Mouse (Mus musculus) kidney, adult 2 months (tissue): ENCODE measurements around the gene Slc35e2. TPM values are rescaled to one million over a fixed set of nuclear protein-coding genes. Genes with fewer than 3 reads are reported as not detected.
"Not testable (repeated sequence)": the region's sequence is repeated elsewhere in the genome, so short reads cannot be mapped to it uniquely, and the experiment has no call there.

Experiments used
- DNase-seq: peaks from one replicate; pipeline ENCODE4 v3.0.0; 2021
- H3K27ac ChIP-seq: fragments of 200-500 bp; 2 replicates; pipeline ENCODE4 v1.5.1; 2012; ENCODE audit warnings: low read depth, low read length, control low read depth, inconsistent platforms; ENCODE audit not compliant: insufficient read depth
- H3K27me3 ChIP-seq: fragments of 200-500 bp; replicated peaks from 2 replicates; pipeline ENCODE4 v1.6.1; 2012; ENCODE audit warnings: mild to moderate bottlenecking, moderate library complexity, low read length, inconsistent platforms; ENCODE audit not compliant: control insufficient read depth, insufficient read depth
- H3K36me3 ChIP-seq: fragments of 200-500 bp; 2 replicates; pipeline ENCODE4 v1.6.1; 2012; ENCODE audit warnings: mild to moderate bottlenecking, moderate library complexity, low read length, inconsistent platforms; ENCODE audit not compliant: control insufficient read depth, insufficient read depth
- H3K4me1 ChIP-seq: fragments of 200-500 bp; 2 replicates; pipeline ENCODE4 v1.6.1; 2011; ENCODE audit warnings: low read length; ENCODE audit not compliant: control insufficient read depth, insufficient read depth
- H3K4me3 ChIP-seq: fragments of 200-500 bp; 2 replicates; pipeline ENCODE4 v1.5.1; 2011; ENCODE audit warnings: mild to moderate bottlenecking, low read depth, low read length, control low read depth; ENCODE audit not compliant: insufficient read depth
- CTCF ChIP-seq: fragments of 200-500 bp; conservative IDR thresholded peaks from 2 replicates; pipeline ENCODE4 v1.5.1; 2011; ENCODE audit warnings: low read depth, mild to moderate bottlenecking, control low read depth, low read length, moderate library complexity, mixed read lengths; ENCODE audit not compliant: insufficient read depth, insufficient read length
- POLR2A ChIP-seq: fragments of 200-500 bp; IDR thresholded peaks from one replicate; pipeline ENCODE4 v1.6.1; 2011; ENCODE audit warnings: low read depth, low read length, control low read depth
- WGBS: fragments of 180-500 bp; shearing (Covaris S2); methylation state at CpG from one replicate; pipeline ENCODE4 v1.1.7; 2018; 5-methylcytosine and 5-hydroxymethylcytosine counted together
- polyA plus RNA-seq: library from polyadenylated mRNA; depleted of rRNA; stranded (reverse); fragments of >200 nt; gene quantifications from 2 replicates; pipeline ENCODE4 v1.2.3, GENCODE M21; 2012

The Slc35e2 gene
- polyA plus RNA-seq, 1 experiment: 7.9 TPM

DNA sequence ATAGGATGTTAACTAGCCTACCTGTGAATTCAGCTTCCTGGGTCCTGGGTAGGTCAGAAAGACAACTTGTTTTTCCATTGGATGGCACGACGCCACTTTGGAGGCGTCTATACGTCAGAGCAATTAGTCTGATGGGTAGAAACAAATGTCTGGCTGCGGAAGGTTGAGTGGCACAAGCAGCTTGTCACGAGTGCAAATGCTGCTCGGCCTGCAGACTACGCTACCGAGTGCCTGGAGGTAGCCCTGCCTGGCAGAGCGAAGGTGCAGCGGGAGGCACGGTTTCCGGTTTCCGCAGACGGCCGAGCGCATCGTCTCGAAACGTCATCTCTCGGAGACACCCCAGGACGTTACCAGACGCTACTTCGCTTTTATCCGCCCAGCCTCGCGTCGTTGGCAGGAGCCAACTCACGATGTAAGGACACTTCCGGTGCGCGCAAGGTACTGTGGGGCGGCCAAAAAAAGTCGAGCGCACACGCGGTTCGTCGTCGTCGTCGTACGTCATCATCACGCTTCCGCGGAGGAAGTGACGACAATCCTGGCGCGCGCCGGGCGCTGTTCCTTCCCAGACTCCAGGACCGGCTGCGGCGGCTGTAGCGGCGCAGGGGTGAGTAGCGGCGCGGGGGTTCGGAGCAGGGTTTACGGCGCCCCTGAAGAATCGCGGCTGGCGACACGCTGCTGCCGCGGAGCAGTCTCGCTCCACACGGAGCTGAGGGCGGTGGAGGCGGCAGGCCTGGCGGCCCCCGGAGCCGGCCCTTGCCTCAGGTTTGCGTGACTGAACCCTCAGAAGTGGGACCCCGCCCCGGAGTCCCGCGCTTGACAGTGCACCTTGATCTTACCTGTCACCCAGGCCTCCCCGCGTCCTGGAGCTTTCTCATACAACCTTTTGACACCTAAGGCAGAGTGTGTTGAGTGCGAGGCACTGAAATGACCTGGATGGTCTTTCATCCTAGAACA lies 23.4 kb downstream of the Slc35e2 start, which contains the start of gene Cdk11b:
Cdk11b (plus strand) TSS at position 517 of the 954 bp plus-strand sequence.
- DNase-seq: peak; percentile 98
- TF ChIP-seq CTCF: no peak
- TF ChIP-seq POLR2A: peak; percentile 54
- peaks cover 2% of the 10 kb centered on the region; the same call in 1 of the 2 replicates for H3K4me1 ChIP-seq
- no peaks in the 10 kb centered on the region; the same call in none of the 2 replicates for H3K36me3 ChIP-seq
- H3K27me3 ChIP-seq: no peaks in the 10 kb centered on the region
- H3K27ac ChIP-seq: peak within 1 kb of the TSS; percentile 79
- under 1% methylated on average over 84 of the region's 84 CpGs for WGBS
- H3K4me3 ChIP-seq: peak within 1 kb of the TSS; percentile 79

DNA sequence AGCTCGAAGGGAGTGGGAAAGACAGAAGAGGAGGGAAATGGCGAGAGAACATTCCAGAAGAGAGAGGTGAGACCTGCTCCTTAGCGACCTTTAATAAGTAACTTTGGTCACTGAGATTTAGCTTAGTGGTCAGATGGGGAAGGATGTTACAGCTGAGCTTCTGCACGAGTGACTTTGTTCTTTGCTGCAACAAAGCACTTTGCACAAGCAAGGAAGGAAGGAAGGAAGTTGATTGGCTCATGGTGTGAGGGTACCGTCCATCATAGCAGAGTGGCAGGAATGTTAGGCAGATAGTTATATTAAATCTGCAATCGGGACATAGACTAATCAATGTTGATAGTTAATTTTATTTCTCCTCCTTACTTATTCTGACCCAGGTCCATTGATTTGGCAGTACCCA lies 29.1 kb downstream of the Slc35e2 start:
- Histone ChIP-seq H3K27ac (no peak overlapping the region), H3K4me1 (peaks cover under 1% of the 10 kb centered on the region; the same call in 1 of the 2 replicates), H3K27me3 (no peaks in the 10 kb centered on the region), H3K4me3 (no peak overlapping the region), H3K36me3 (peaks cover 6% of the 10 kb centered on the region)
- TF ChIP-seq POLR2A (no peak), CTCF (no peak)
- DNase-seq: no peak
- WGBS: 65% methylated on average over 6 of the region's 6 CpGs

DNA sequence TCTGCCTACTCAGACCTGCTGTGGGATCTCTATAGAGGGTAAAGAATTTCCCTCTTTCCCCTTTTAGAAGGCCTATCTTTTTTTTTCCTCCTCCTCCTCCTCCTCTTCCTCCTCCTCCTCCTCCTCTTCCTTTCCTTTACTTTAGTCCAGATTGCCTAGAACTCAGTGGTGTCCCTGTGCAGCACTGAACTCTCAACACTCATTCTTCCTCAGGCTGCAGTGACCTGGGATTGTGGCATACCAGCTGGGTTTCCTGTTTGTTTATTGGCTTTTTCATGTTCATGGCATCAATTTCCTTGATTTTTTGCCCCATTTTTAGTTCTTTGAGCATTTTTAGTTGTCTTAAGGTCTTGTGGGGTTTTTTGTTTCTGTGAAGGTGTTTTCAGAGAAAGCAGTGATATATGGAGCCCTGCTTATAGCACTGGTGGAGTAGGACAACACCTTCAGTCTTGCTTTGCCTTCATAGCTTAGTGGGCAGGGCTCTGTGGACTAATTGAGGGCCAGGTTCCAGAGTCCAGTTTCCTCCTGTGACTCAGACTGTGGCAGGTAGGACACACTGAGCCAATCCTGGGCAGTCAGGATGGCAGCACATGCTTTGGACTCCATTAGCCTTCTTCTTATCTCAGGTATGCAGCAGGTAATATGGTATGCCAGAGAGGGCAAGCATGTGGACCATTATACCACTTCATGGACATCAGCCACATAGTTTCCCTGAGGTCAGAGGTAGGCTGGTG lies 34.7 kb downstream of the Slc35e2 start:
- no peak for TF ChIP-seq CTCF
- TF ChIP-seq POLR2A: no peak
- H3K4me1 ChIP-seq: no peaks in the 10 kb centered on the region; the same call in 1 of the 2 replicates
- no peak overlapping the region for H3K27ac ChIP-seq
- H3K36me3 ChIP-seq: peaks cover 18% of the 10 kb centered on the region
- H3K27me3 ChIP-seq: no peaks in the 10 kb centered on the region
- H3K4me3 ChIP-seq: no peak overlapping the region
- peak; percentile 58 for DNase-seq

DNA sequence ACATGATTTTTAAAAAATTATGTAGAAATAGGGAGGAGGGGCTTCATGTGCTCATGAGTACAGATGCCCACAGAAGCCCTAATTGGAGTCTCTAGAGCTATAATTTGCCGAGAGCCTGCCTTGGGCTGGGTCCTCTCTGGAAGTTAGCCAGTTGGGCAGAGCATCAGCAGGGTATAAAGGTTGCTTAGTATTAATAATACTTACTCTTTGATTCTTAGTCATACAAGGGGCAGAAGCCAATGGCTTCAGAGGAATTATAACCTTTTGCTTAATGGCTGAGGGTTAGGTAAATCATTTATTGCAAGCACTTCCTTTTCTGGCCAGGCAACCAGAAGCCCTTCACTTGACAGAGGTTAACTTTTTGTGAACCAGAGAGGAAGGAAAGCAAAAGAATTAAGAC lies 42.3 kb downstream of the Slc35e2 start:
- H3K36me3 ChIP-seq: peaks cover 11% of the 10 kb centered on the region
- H3K4me1 ChIP-seq: peaks cover 5% of the 10 kb centered on the region; the same call in 1 of the 2 replicates
- H3K27ac ChIP-seq: peak overlapping the region; percentile 86
- DNase-seq: peak; percentile 75
- 62% methylated on average over 1 of the region's 1 CpGs for whole genome bisulfite sequencing
- no peaks in the 10 kb centered on the region for H3K27me3 ChIP-seq
- no peak overlapping the region for H3K4me3 ChIP-seq
- TF ChIP-seq POLR2A (no peak), CTCF (no peak)

DNA sequence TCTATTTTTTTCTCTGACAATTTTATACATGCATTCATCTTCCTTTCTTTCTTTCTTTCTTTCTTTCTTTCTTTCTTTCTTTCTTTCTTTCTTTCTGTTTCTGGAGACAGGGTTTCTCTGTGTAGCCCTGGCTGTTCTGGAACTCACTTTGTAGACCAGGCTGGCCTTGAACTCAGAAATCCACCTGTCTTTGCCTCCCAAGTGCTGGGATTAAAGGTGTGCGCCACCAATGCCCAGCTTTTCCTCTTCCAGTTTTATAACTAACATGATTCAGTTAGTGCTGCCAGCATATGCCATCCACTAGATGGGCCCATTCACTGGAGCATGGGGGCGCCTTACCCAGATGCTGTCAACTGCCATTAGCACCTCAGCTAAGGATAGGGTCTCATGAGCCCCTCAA lies 44.1 kb downstream of the Slc35e2 start, which contains the start of gene Gm10563:
Gm10563 (minus strand) TSS at position 101 of the 400 bp plus-strand sequence.
- H3K36me3 ChIP-seq, DNase-seq, H3K4me1 ChIP-seq, H3K4me3 ChIP-seq, H3K27me3 ChIP-seq: not testable (repeated sequence)
- H3K27ac ChIP-seq: peak within 1 kb of the TSS; percentile 83
- WGBS: 98% methylated on average over 2 of the region's 2 CpGs

DNA sequence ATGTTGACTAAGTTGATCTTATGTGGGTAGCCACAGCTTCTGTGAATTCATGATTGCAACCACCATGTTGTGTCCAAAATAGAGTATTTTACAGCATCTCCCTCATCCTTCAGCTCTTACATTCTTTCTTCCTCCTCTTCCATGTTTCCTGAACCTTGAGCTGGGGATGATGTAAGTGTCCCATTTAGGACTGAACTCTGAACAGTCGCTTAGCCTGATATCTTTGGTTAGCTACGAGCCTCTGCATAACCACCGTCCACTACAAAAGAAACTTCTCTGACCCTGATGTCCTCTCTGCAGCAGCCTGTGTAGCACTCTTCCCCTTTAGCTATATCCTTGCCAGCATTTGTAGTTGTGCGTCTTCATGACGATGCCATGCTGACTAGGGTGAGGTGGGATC lies 44.5 kb downstream of the Slc35e2 start:
- WGBS: 63% methylated on average over 5 of the region's 5 CpGs
- peaks cover 5% of the 10 kb centered on the region; the same call in 1 of the 2 replicates for H3K4me1 ChIP-seq
- H3K4me3 ChIP-seq: no peak overlapping the region
- H3K27ac ChIP-seq: peak overlapping the region; percentile 83
- TF ChIP-seq POLR2A: no peak
- no peak for TF ChIP-seq CTCF
- no peaks in the 10 kb centered on the region for H3K27me3 ChIP-seq
- H3K36me3 ChIP-seq: peaks cover 7% of the 10 kb centered on the region
- DNase-seq: peak; percentile 61

DNA sequence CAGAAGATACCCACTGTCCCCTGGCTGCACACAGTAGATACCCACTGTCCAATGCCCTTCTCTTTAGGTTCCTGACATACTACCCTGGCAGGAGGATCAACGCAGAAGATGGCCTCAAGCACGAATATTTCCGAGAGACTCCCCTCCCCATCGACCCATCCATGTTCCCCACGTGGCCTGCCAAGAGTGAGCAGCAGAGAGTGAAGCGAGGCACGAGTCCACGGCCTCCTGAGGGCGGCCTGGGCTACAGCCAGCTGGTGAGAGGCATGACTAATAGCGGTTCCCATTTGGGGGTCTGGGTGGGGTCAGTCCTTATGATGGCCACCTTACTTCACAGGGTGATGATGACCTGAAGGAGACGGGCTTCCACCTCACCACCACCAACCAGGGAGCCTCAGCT lies 48.1 kb downstream of the Slc35e2 start:
- no peak overlapping the region for H3K4me3 ChIP-seq
- DNase-seq: no peak
- H3K27ac ChIP-seq: no peak overlapping the region
- 88% methylated on average over 11 of the region's 11 CpGs for WGBS
- peaks cover 5% of the 10 kb centered on the region for H3K36me3 ChIP-seq
- TF ChIP-seq CTCF (no peak), POLR2A (no peak)
- peaks cover 12% of the 10 kb centered on the region for H3K4me1 ChIP-seq
- no peaks in the 10 kb centered on the region for H3K27me3 ChIP-seq
